Mouse (Mus musculus): ENCODE measurements around the gene Lzts3.

GRCm38 (mm10) chr2:130618972-130619371 is 23.6 kb downstream of the Lzts3 start:
- TF ChIP-seq POLR2A (IDR thresholded peaks at IDR 0.05; ENCODE audit: insufficient read depth, low read depth, low read length) (no peak), CTCF (IDR thresholded peaks at IDR 0.05) (no peak)
